Mouse (Mus musculus): ENCODE results near the gene Tex12. TPM values are rescaled to one million over a fixed set of nuclear protein-coding genes. Genes with fewer than 3 reads are reported as not detected.

The Tex12 gene
- total RNA-seq, 2 experiments from 2014 or later = not detected

DNA sequence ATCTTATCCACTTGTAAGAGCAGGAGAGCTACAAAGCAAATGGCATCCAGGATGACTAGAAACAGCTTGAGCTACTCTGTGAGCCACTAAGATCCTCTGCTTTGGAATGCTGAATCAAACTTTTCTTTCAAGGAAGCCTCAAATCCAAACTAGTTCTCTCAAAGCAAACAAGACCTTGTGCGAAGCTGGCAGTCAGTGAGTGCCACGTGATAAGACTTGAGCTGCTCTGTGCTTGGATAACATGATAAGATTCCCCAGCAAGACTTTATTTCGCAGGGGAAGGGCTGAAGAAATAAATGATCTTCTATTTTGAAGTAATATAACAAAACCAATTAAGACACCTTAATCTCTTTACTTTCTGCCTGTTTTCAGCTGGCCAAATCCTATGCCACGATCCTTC is 4.8 kb upstream of the Tex12 start:
- intact Hi-C loops (cut with DNase I) = no loop called here
- no peak for DNase-seq (ENCODE audit: low spot score in 2 of 2)

DNA sequence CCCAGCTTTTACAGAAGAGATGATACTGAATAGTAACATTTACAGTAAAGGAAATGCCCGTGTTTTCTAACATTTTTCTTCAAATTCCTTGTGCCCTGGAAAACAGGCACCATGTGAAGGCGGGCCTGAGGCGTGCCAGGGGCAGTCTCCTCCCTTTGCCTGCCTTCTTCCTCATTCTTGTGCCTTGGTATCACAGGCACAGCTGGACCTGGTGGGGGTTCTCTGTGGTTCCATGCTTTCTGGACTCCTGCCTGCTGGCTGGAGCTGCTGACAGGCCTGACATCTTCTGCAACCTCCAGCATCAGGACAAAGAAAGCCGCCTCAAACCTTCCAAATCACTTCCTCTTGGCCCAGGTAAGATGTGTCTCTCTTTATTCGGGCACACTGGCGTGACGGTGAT is 4.0 kb upstream of the Tex12 start:
- intact Hi-C loops (cut with DNase I) = no loop called here
- DNase-seq (ENCODE audit: low spot score in 2 of 2) = no peak

GRCm38 (mm10) chr9:50561918-50562360 is 814 bp upstream of the Tex12 start:
- intact Hi-C loops (cut with DNase I) = no loop called here
- no peak for DNase-seq (ENCODE audit: low spot score in 2 of 2)

DNA sequence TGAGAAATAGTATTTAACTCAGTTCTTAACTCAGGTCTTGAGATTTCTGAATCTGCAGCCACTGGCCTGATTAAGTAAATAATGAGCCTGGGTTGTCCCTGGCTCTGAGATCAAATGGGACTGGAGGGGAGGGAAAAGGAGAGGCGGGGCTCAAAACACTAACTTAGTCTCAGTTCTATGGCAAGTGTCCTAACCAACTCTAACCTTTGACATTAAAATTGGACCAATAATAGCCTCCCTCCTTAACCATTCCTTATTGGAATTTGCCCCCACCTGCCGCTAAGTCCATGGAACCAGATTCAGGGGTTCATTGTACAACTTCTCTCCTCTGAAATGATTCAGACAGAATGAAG is 6.1 kb downstream of the Tex12 start, which contains the start of gene Bco2:
Gene Bco2 (minus strand): TSS at position 88 of the 353 bp plus-strand sequence.
- no peak for DNase-seq (ENCODE audit: low spot score in 2 of 2)
- intact Hi-C loops (cut with DNase I) = no loop called here

- peak; percentile 68 to 83 for DNase-seq (ENCODE audit: low spot score in 2 of 2)
- intact Hi-C loops (cut with DNase I) = no loop called here
Measured at GRCm38 (mm10) chr9:50554241-50555093, 6.7 kb downstream of the Tex12 start, which contains the start of gene Il18. Gene Il18, plus strand, starts transcription at chr9:50554827.

GRCm38 (mm10) chr9:50553547-50553946 is 7.6 kb downstream of the Tex12 start:
- intact Hi-C loops (cut with DNase I) = no loop called here
- DNase-seq (ENCODE audit: low spot score in 2 of 2) = no peak

- DNase-seq (ENCODE audit: low spot score in 2 of 2) = no peak
- intact Hi-C loops (cut with DNase I) = no loop called here
Measured at GRCm38 (mm10) chr9:50552206-50552605, 8.9 kb downstream of the Tex12 start.

DNA sequence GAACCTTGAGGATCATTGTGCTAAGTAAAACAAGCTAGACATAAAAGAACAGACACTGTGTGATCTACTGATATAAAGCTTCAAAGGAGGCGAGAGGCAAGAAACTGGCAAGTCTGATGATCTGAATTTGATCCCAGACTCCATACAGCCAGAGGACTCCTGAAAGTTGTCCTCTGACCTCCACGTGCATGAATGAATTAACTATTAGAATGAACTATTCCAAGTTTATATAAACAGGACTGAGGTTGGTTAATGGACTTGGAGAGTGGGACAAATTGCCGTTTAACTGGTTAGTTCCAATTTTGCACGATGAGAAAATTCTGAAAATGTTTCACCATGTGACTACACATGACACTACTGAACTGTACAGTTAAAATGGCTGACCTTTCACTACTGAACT is 12.2 kb downstream of the Tex12 start:
- intact Hi-C loops (cut with DNase I) = no loop called here

GRCm38 (mm10) chr9:50547859-50548478 is 13.2 kb downstream of the Tex12 start:
- DNase-seq (ENCODE audit: low spot score in 2 of 2) = no peak
- intact Hi-C loops (cut with DNase I) = no loop called here

More for the DNA sequence above, 12.2 kb downstream of the Tex12 start:
- no peak for DNase-seq (ENCODE audit: low spot score in 2 of 2)

- DNase-seq (ENCODE audit: low spot score in 2 of 2) = no peak
- intact Hi-C loops (cut with DNase I) = no loop called here
Measured at GRCm38 (mm10) chr9:50542401-50542800, 18.7 kb downstream of the Tex12 start.

- intact Hi-C loops (cut with DNase I) = no loop called here
- no peak for DNase-seq (ENCODE audit: low spot score in 2 of 2)
Measured at GRCm38 (mm10) chr9:50540170-50540569, 21.0 kb downstream of the Tex12 start.

GRCm38 (mm10) chr9:50537295-50537694 is 23.8 kb downstream of the Tex12 start:
- no peak for DNase-seq (ENCODE audit: low spot score in 2 of 2)
- intact Hi-C loops (cut with DNase I) = no loop called here

DNA sequence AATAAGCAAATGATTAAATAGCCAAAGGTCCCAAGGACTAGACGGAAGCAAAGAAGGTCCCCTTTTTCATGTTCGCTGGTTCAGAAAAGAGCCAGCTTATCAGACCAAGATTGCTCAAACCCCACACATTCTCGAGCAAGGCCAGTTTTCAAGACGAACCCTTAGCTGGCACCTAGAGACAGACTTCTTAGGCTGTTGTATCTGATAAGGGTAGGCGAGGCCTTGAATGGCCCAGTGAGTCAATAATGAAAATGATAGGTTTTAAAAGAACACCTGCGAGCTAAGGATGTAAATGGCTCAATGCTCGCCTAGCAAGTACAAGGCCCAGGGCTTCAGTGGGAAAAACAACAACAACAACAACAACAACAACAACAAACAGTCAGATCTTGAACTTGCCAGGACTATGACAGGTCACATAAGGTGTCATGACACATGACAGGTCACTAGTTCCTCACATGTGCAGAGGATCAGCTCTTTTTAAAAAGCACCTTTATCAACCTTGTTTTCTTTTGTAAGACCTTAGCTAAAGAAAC is 24.5 kb downstream of the Tex12 start:
- no peak for DNase-seq (ENCODE audit: low spot score in 2 of 2)
- intact Hi-C loops (cut with DNase I) = no loop called here

DNA sequence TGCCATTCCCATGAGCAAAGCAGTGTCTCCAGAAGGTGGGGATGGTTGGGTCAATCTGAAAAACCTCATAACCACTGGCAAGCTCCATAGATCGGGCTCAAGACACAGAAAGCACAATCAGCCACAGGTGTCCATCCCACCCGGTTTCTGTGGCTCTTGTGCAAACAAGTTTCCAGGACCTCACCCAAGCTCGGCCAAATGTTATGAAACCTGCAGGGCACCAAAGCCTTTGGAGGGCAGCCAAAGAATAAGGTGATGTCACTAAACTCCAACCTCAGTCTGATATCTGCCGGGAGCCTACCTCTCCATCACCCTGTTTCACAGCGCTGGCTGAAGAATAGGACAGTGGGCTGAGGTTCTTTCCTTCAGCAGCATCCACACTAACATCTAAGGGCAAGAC is 25.2 kb downstream of the Tex12 start:
- no peak for DNase-seq (ENCODE audit: low spot score in 2 of 2)
- intact Hi-C loops (cut with DNase I) = no loop called here

GRCm38 (mm10) chr9:50533791-50534190 is 27.3 kb downstream of the Tex12 start:
- intact Hi-C loops (cut with DNase I) = no loop called here
- no peak for DNase-seq (ENCODE audit: low spot score in 2 of 2)

- intact Hi-C loops (cut with DNase I) = no loop called here
- DNase-seq (ENCODE audit: low spot score in 2 of 2) = peak in 1 of 2 experiments; percentile 19
Measured at GRCm38 (mm10) chr9:50533328-50533727, 27.8 kb downstream of the Tex12 start.

DNA sequence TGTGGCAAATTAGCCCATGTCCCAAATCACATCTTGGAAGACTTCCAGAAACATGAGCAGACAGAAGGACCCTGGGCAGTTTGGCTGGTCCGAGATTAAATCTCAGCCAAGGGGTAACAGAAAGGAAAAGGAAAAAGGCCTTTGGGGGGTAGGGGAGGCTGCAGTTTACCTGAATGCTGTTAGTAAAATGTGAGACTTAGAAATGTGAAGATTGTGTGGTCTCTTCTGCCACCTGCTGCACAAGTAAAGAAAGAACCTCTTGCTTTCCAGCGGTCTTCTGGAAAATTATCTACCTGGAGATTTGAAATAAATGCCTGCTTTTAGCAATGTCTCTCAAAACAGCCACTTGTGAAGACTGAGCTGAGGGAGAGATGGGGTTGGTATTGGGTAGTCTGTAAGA is 30.2 kb downstream of the Tex12 start:
- intact Hi-C loops (cut with DNase I) = no loop called here
- peak; percentile 44 to 60 for DNase-seq (ENCODE audit: low spot score in 2 of 2)

DNA sequence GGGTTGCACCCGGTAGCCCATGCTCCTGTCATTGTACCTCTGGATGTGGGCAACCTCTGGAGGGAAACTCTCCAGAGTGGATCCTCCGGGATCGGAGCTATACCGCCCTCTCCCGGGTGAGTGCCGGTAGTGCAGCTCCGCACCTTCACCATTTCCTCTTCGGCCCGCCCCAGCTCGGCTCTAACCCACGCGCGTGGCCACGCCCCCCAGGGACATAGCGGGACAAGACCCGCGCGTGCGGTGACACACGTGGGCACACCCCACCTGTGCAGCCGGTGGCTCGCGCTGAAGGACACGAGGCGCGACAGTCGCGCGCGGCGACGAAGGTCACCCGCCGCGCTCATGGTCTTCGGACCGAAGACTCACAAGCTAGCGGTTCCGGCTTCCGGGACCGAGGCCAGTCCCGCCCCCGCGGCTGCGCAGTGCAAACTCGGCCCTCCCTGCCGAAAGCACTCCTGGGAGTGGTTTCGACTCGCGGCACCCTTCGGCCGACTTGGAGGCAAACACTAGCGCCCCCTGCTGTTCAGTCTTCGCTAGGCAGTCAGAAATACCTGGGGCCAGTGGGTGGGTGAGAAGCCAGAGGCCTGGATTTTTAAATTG is 32.7 kb downstream of the Tex12 start, which contains the start of gene Pts:
Gene Pts (minus strand): TSS at position 432 of the 600 bp plus-strand sequence.
- intact Hi-C loops (cut with DNase I) = loop anchor here (1.0 to 5.0 kb wide), 3 partner anchors 66 to 1036 kb away; no protein-coding TSS in a partner anchor
- DNase-seq (ENCODE audit: low spot score in 2 of 2) = peak; percentile 98

DNA sequence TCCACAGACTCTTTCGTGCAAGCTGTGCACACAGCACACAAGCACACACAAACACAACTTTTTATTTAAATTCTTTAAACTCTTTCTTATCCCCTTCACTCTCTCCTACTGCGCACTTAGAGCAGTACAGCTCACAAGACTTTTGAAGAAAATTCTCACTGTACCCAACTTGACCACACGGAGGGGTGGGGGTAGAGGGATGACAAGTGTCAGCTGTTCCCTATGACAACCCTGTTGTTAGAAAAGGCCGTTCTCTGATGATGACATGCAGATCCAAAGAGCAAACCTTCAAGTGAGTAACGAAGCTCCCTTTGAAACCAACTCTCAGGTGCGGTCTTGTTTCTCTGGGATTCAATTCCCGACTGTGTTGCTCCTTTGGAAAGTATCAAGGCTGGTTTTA is 33.3 kb downstream of the Tex12 start:
- intact Hi-C loops (cut with DNase I) = loop anchor here (1.0 to 5.0 kb wide), 3 partner anchors 65 to 1036 kb away; no protein-coding TSS in a partner anchor
- DNase-seq (ENCODE audit: low spot score in 2 of 2) = no peak

DNA sequence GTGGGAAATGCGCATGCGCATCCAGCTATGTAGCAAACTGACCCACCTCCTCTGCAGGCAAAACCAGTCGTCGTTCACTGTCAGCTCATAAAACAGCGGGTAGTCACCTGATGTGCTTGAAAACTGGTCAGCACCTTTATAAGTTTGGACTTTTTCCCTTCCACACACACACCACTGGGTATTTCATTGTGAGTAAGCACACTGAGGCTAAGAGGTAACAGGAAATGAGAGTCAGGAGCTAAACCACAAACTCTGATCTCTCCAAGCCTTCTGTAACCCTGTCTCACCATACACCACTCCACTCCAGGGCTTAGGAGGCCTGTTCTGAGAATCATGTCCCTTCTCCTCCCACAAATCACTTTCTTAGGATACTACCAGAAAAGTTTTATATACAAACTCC is 35.5 kb downstream of the Tex12 start:
- no peak for DNase-seq (ENCODE audit: low spot score in 2 of 2)
- intact Hi-C loops (cut with DNase I) = loop anchor here (5.0 kb wide), 1 partner anchor 1033 kb away; no protein-coding TSS in a partner anchor
